Mouse (Mus musculus) brain, embryonic 14.5 days (tissue): ENCODE data around the gene Veph1. TPM values are rescaled to one million over a fixed set of nuclear protein-coding genes. Genes with fewer than 3 reads are reported as not detected.

Experiments used
- DNase-seq: peaks from one replicate; pipeline ENCODE4 v3.0.0-alpha.2; 2011; ENCODE audit warnings: low read depth
- CTCF ChIP-seq: fragments of 200-500 bp; IDR thresholded peaks from 2 replicates; pipeline ENCODE4 v1.5.1; 2012; ENCODE audit warnings: inconsistent platforms, mild to moderate bottlenecking, moderate library complexity, borderline replicate concordance; ENCODE audit not compliant: insufficient read depth, insufficient read length; ENCODE audit errors: extremely low read depth
- POLR2A ChIP-seq: fragments of 200-500 bp; IDR thresholded peaks from 2 replicates; pipeline ENCODE4 v1.6.1; 2012; ENCODE audit warnings: mild to moderate bottlenecking, inconsistent platforms, borderline replicate concordance; ENCODE audit not compliant: poor library complexity, insufficient read depth, insufficient read length, severe bottlenecking; ENCODE audit errors: extremely low read depth
- polyA plus RNA-seq: library from polyadenylated mRNA; depleted of rRNA; stranded (reverse); fragments of >200 nt; gene quantifications from 2 replicates; pipeline ENCODE4 v1.2.3, GENCODE M21; 2012; rRNA removed

Gene Veph1
- polyA plus RNA-seq, 1 experiment = 3.3 TPM

GRCm38 (mm10) chr3:66050092-66050886, 246.3 kb downstream of the Veph1 start:
- no peak for TF ChIP-seq POLR2A
- TF ChIP-seq CTCF = no peak
- DNase-seq = peak; percentile 46

DNA sequence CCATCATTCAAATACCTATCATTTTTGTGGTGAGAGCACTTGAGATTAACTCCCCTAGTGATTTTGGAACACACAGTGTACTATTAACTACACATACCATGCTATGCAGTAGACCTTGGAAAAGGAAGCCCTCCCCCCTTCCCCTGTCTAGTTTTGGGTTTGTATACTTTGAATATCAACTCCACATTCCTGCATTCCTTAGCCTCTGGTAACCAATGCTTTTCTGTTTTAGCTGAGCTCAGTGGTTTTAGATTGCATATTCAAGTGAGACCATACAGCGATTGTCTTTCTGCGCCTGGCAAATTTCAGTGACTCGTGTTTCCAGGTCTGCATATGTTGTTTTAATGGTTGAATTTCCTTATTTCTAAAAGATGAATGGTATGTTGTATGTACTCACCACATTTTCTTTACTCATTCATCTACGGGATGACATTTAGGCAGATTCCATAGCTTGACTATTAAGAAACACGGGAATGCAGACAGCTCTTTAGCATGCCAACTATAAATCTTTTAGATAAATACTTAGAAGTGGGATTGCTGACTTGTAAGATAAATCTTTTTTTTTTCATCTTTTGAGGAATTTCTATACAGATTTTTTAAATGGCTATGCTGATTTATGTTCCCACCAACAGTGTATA, 255.7 kb downstream of the Veph1 start:
- no peak for TF ChIP-seq CTCF
- no peak for TF ChIP-seq POLR2A
- DNase-seq = no peak

- no peak for DNase-seq
- TF ChIP-seq POLR2A = no peak
- no peak for TF ChIP-seq CTCF
Observed at GRCm38 (mm10) chr3:66035226-66035625, 261.4 kb downstream of the Veph1 start.

GRCm38 (mm10) chr3:66033346-66033745, 263.3 kb downstream of the Veph1 start:
- DNase-seq = no peak
- no peak for TF ChIP-seq CTCF
- TF ChIP-seq POLR2A = no peak

DNA sequence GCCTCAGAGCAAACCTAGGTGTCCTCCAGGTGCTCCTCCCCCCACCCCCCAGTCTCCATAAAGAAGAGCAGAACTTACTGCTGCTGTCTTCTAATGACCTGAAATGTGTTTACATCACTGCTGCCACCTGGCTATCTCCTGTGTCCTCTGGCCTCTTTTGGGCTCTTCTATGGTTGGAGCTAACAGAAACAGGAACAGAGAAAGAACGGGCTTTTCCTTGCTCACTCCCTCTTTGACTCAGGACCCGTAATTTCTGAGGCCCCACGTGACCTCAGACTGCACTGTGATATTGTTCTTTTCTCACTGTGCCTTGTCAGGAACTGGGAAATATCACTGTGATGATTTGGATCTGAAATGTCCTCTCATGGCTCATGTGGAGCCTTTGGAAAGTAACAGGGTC, 271.2 kb downstream of the Veph1 start:
- no peak for TF ChIP-seq CTCF
- no peak for TF ChIP-seq POLR2A
- no peak for DNase-seq

DNA sequence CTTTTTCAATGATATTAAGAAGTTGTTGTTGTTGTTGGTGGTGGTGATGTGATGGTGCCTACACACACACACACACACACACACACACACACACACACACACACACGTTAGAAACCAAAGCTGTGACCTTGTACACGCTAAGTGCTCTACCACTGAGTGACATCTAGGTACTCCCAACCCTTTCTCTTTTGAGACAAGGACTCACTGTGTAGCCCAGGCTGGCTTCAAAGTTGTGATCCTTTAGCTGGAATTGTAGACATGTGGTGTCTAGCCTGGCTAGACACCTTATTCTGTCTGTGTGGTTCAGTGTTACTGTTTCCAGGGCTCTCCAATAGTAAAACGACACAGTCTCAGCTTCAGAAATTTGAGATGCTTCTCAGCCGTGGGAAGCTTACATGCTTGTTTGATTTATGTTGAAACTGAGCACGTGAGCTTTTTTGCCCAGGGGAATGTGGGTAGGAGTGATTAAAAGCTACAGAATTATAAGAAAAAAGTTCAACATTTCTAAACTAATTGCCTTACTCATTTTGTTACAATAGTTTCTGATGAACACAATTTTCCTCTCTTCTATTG, 272.3 kb downstream of the Veph1 start:
- TF ChIP-seq CTCF (no peak), POLR2A (no peak)
- no peak for DNase-seq

- TF ChIP-seq POLR2A (no peak), CTCF (no peak)
Observed at GRCm38 (mm10) chr3:66019171-66019570, 277.5 kb downstream of the Veph1 start.

GRCm38 (mm10) chr3:66007632-66008401, 288.8 kb downstream of the Veph1 start:
- TF ChIP-seq POLR2A (no peak), CTCF (no peak)
- no peak for DNase-seq

More at GRCm38 (mm10) chr3:66019171-66019570, 277.5 kb downstream of the Veph1 start:
- DNase-seq = no peak

GRCm38 (mm10) chr3:66004989-66005388, 291.6 kb downstream of the Veph1 start:
- DNase-seq = no peak
- TF ChIP-seq CTCF (no peak), POLR2A (no peak)

DNA sequence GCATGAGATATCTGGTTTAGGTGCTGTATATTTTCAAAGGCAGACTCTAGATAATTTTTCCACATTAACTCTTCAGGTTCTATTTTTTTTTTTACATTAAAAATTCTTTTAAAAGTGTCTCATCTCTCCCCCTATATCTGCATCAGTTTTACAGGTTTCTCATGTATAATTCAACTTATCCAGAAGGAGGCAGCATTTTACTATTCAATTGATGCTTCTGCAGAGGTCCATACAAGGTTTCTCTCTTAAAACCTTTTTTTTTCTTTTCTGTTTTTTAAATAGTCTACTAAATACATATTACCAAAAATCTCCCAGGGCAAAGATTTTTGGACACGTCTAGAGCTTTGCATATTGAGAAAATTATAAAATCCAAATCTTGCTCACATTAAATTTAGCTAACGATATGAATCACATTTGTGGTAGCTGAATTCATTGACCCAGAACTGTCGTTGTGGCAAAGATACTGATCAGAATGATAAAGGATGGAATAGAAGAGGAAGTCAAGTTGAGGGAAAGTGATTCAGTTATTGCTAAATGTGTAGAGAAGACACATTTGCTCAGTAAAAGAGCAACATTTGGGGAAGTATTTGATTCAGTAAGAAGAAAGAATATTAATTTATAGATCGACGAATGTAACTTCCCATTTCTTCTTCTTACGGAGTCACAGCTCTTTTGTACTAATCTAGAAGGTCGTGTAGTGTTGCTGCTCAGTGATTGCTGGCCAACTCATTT, 292.3 kb downstream of the Veph1 start:
- no peak for TF ChIP-seq POLR2A
- no peak for TF ChIP-seq CTCF
- DNase-seq = peak; percentile 68

Other genes starting within 250 kb of the Veph1 start
- 13.4 and 19.2 TPM in 2 replicates for gene Ptx3, start 76.9 kb downstream of the Veph1 start, polyA plus RNA-seq